Mouse (Mus musculus) liver, postnatal 0 days (tissue): ENCODE measurements around the gene Enoph1. TPM values are rescaled to one million over a fixed set of nuclear protein-coding genes. Genes with fewer than 3 reads are reported as not detected.
A peak's percentile ranks its signal among the peaks of the same experiment; 100 is the strongest.

ENCODE experiments used
- ATAC-seq: fragments of 200-750 bp; cut with Nextera tagmentation; 2 replicates; pipeline ENCODE4 v1.8.0; 2017; ENCODE audit warnings: mild to moderate bottlenecking, moderate library complexity
- DNase-seq: peaks from one replicate; pipeline ENCODE4 v3.0.0-alpha.2; 2016
- H3K27ac ChIP-seq: fragments of 300-500 bp; sonication (generic); 2 replicates; pipeline ENCODE4 v1.5.1; 2014; ENCODE audit warnings: antibody characterized with exemption, moderate library complexity, mild to moderate bottlenecking, low read depth
- H3K27me3 ChIP-seq: fragments of 300-500 bp; sonication (generic); 2 replicates; pipeline ENCODE4 v1.6.1; 2014; ENCODE audit warnings: low read length, control low read depth, mixed read lengths; ENCODE audit not compliant: insufficient read depth
- H3K36me3 ChIP-seq: fragments of 300-500 bp; sonication (generic); replicated peaks from 2 replicates; pipeline ENCODE4 v1.6.1; 2014; ENCODE audit warnings: mild to moderate bottlenecking, control low read depth, low read length, moderate library complexity, mixed read lengths; ENCODE audit not compliant: insufficient read depth
- H3K4me1 ChIP-seq: fragments of 300-500 bp; sonication (generic); 2 replicates; pipeline ENCODE4 v1.6.1; 2014; ENCODE audit warnings: antibody characterized with exemption, mild to moderate bottlenecking, control low read depth; ENCODE audit not compliant: insufficient read depth
- H3K4me2 ChIP-seq: fragments of 300-500 bp; sonication (generic); 2 replicates; pipeline ENCODE4 v1.6.1; 2014; ENCODE audit warnings: low read depth, mild to moderate bottlenecking, low read length, moderate library complexity, mixed read lengths
- H3K4me3 ChIP-seq: fragments of 300-500 bp; sonication (generic); 2 replicates; pipeline ENCODE4 v1.5.1; 2014; ENCODE audit warnings: low read depth, low read length
- H3K9ac ChIP-seq: fragments of 300-500 bp; sonication (generic); replicated peaks from 2 replicates; pipeline ENCODE4 v1.6.1; 2014; ENCODE audit warnings: mild to moderate bottlenecking, moderate library complexity
- H3K9me3 ChIP-seq: fragments of 300-500 bp; sonication (generic); 2 replicates; pipeline ENCODE4 v1.6.1; 2016; ENCODE audit warnings: mild to moderate bottlenecking, control low read depth, low read length, mixed read lengths
- CTCF ChIP-seq: sonication (generic); IDR thresholded peaks from 2 replicates; pipeline ENCODE4 v1.5.1; 2016; ENCODE audit warnings: antibody characterized with exemption, low read depth
- EP300 ChIP-seq: IDR thresholded peaks from 2 replicates; pipeline ENCODE4 v1.6.1; 2016; ENCODE audit warnings: antibody characterized with exemption, low read depth, mild to moderate bottlenecking
- WGBS: fragments of 180-500 bp; shearing (Covaris S2); extraction: QIAGEN DNeasy Blood & Tissue Kit; methylation state at CpG from one replicate; pipeline ENCODE4 v1.1.7; 2014; ENCODE audit not compliant: insufficient replicate concordance; 5-methylcytosine and 5-hydroxymethylcytosine counted together
- polyA plus RNA-seq: library from polyadenylated mRNA; unstranded; fragments of >200 nt; fragmentation: Nextera tagmentation; extraction: Ambion mirVana; gene quantifications from 2 replicates; pipeline ENCODE4 v1.2.1, GENCODE M21; 2015

Enoph1 gene
- 9.2 and 10.6 TPM in 2 replicates for polyA plus RNA-seq

- peak; percentile 97 for DNase-seq
- H3K27me3 ChIP-seq = no peaks in the 10 kb centered on the region
- peak within 1 kb of the TSS; percentile 95 for H3K27ac ChIP-seq
- H3K36me3 ChIP-seq = peaks cover 18% of the 10 kb centered on the region
- peak within 1 kb of the TSS; percentile 93 for H3K4me3 ChIP-seq
- H3K9ac ChIP-seq = peak within 1 kb of the TSS; percentile 91
- peak; percentile 78 for ATAC-seq
- 1% methylated on average over 47 of the region's 57 CpGs for WGBS
- H3K4me2 ChIP-seq = peak within 1 kb of the TSS; percentile 100
- H3K4me1 ChIP-seq = peaks cover 29% of the 10 kb centered on the region
- H3K9me3 ChIP-seq = no peaks in the 10 kb centered on the region
- no peak; the same call in 1 of the 2 replicates for TF ChIP-seq CTCF
- no peak for TF ChIP-seq EP300
Observed at GRCm38 (mm10) chr5:100039602-100040142, at the start of gene Enoph1, which contains the start of gene Hnrnpdl. Gene Enoph1, plus strand, starts transcription at chr5:100039985. Gene Hnrnpdl, minus strand, starts transcription at chr5:100039664.

DNA sequence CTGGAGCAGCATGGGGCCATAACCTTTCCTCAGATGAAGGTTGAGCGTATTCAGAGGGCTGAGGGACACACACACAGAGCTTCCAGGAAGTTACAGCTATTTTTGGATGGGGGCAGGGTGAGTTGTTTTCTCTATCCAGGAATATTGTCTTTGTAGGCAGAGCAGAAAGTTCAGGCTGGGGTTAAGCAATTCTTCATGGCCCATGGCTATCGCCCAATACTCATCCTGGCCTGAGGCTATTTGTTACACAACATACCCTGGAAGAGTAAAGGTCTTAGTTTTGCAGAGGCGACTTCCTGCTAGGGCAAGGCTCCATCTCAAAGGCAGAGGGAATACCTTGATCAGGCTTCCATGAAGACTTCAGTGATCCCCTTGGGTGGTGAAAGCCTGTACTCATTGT, 45.6 kb upstream of the Enoph1 start:
- Histone ChIP-seq H3K9me3 (peaks cover 2% of the 10 kb centered on the region; the same call in 1 of the 2 replicates), H3K27ac (peak overlapping the region; percentile 74), H3K4me1 (0 out of 2 replicates have a peak, but pooled peaks cover 3% of the 10 kb centered on the region), H3K4me2 (0 out of 2 replicates have a peak overlapping the region, but pooled peaks have one; percentile 4), H3K36me3 (no peaks in the 10 kb centered on the region), H3K27me3 (no peaks in the 10 kb centered on the region), H3K4me3 (no peak overlapping the region), H3K9ac (no peak overlapping the region)
- ATAC-seq (peak; percentile 97), DNase-seq (peak; percentile 46)
- TF ChIP-seq EP300 (peak; percentile 53), CTCF (no peak)
- WGBS = 56% methylated on average over 3 of the region's 3 CpGs

DNA sequence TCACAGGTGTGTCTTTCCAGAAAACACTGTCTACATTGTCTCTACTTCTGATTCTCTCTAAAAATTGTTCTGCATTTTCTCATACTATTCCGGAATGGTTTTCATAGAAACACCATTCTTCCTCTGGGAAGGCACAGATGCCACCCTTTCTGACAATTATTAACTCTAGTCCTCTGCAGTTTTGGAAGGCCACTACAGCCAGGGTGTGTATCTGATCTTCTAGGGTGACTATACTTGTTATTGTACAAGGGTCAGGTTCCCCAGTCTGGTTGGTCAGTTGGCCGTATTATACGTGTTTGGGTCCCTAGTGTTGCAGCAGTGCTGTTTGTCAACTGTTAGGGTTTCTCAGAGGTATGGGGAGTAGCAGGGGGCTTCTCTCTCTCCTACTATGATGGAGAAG, 45.1 kb upstream of the Enoph1 start:
- peak overlapping the region; percentile 74 for H3K27ac ChIP-seq
- DNase-seq (no peak), ATAC-seq (peak; percentile 84)
- no peak for TF ChIP-seq CTCF
- peak overlapping the region; percentile 18; the same call in 1 of the 2 replicates for H3K4me2 ChIP-seq
- H3K4me3 ChIP-seq = no peak overlapping the region
- 0 out of 2 replicates have a peak, but pooled peaks cover 3% of the 10 kb centered on the region for H3K4me1 ChIP-seq
- no peaks in the 10 kb centered on the region for H3K36me3 ChIP-seq
- H3K9ac ChIP-seq = no peak overlapping the region
- H3K9me3 ChIP-seq = peaks cover 2% of the 10 kb centered on the region; the same call in 1 of the 2 replicates
- 63% methylated on average over 3 of the region's 3 CpGs for WGBS
- H3K27me3 ChIP-seq = no peaks in the 10 kb centered on the region

- Histone ChIP-seq H3K4me3 (no peak overlapping the region), H3K27ac (no peak overlapping the region), H3K4me1 (0 out of 2 replicates have a peak, but pooled peaks cover under 1% of the 10 kb centered on the region), H3K4me2 (no peak overlapping the region), H3K9me3 (peaks cover 2% of the 10 kb centered on the region; the same call in 1 of the 2 replicates), H3K27me3 (no peaks in the 10 kb centered on the region), H3K9ac (no peak overlapping the region), H3K36me3 (no peaks in the 10 kb centered on the region)
- DNase-seq (no peak), ATAC-seq (0 out of 2 replicates have a peak, but pooled peaks have one; percentile 10)
- 55% methylated on average over 7 of the region's 7 CpGs for WGBS
- TF ChIP-seq CTCF = no peak
- no peak for TF ChIP-seq EP300
Observed at GRCm38 (mm10) chr5:100000048-100000447, 39.7 kb upstream of the Enoph1 start.

DNA sequence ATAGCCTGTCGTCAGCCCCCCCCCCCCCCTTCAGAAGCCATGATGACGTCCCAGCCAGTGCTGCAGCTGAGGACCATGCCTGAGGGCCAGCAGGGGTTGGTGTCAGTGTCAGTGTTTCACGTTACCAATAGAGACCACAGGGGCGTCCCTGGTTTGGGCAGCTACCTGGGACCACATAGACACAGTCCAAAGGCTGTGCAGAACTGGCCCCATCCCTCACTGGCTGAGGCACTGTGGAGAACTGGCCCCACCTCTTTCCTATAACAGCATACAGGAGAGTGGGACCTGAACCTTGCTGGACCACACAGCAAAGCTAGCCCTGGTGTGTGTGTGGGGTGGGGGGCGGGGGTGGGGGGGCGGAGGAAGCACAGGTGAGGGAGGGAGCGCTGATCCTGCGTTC, 39.3 kb upstream of the Enoph1 start:
- Histone ChIP-seq H3K4me3 (no peak overlapping the region), H3K4me2 (no peak overlapping the region), H3K36me3 (no peaks in the 10 kb centered on the region), H3K9me3 (peaks cover 2% of the 10 kb centered on the region; the same call in 1 of the 2 replicates), H3K27ac (no peak overlapping the region), H3K9ac (no peak overlapping the region), H3K4me1 (no peaks in the 10 kb centered on the region; the same call in 1 of the 2 replicates), H3K27me3 (no peaks in the 10 kb centered on the region)
- no peak for DNase-seq
- 65% methylated on average over 8 of the region's 8 CpGs for WGBS
- ATAC-seq = 0 out of 2 replicates have a peak, but pooled peaks have one; percentile 8
- no peak for TF ChIP-seq EP300
- no peak for TF ChIP-seq CTCF

DNA sequence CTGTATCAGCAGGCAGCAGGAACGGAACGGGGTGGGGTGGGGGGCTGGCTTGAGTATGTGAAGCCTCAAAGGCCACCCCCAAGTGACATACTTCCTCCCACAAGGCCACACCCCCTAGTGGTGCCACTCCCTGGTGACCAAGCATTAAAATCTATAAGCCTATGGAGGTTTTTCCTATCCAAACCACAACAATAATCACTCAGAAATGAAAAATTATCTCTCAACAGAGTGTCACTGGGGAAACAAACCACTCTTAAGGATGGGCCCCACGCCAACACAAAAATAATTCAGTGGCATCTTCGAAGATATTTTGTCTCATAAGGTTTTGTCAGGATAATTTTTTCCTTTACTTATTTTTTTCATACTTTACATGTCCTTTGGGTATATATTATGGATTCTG, 35.9 kb upstream of the Enoph1 start:
- WGBS = 78% methylated on average over 4 of the region's 4 CpGs
- no peaks in the 10 kb centered on the region for H3K9me3 ChIP-seq
- no peak overlapping the region for H3K9ac ChIP-seq
- H3K4me1 ChIP-seq = peaks cover 8% of the 10 kb centered on the region
- no peak for TF ChIP-seq CTCF
- TF ChIP-seq EP300 = no peak
- H3K27ac ChIP-seq = no peak overlapping the region
- DNase-seq (no peak), ATAC-seq (no peak)
- no peak overlapping the region for H3K4me2 ChIP-seq
- H3K27me3 ChIP-seq = no peaks in the 10 kb centered on the region
- no peaks in the 10 kb centered on the region for H3K36me3 ChIP-seq
- H3K4me3 ChIP-seq = no peak overlapping the region
